Mouse (Mus musculus): ENCODE measurements at regions not wholly inside any gene's neighbourhood (a gene's known extent, or its start where the extent isn't known, plus 50 kb on each side); places are given as distances from the start of the nearest gene placed in this dataset.

DNA sequence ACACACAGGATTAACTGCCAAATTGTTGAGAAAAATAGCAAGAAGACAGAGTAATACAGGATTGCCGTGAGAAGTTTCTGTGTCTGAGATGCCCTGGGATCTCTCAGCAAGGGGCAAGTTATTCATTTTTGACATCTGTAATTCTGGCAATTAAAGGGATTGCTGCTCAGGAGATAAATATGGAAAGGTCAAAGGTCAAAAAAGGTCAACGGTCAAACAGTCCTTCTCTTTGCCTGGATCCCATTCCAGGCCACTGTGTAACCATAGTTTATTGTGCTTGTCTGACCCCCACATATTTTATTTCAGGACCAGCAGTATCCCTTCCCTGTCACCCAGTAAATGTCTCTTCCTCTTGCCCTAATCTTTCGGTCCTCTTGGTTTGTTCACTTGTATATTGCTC lies 104.8 kb upstream of the Atxn1 start:
- TF ChIP-seq CTCF (IDR thresholded peaks at IDR 0.05; ENCODE audit: low read depth) (no peak), EP300 (IDR thresholded peaks at IDR 0.05; ENCODE audit: low read depth) (no peak)
